ENCODE assay signal across 9 mouse cellular contexts in the genomic region with DNA sequence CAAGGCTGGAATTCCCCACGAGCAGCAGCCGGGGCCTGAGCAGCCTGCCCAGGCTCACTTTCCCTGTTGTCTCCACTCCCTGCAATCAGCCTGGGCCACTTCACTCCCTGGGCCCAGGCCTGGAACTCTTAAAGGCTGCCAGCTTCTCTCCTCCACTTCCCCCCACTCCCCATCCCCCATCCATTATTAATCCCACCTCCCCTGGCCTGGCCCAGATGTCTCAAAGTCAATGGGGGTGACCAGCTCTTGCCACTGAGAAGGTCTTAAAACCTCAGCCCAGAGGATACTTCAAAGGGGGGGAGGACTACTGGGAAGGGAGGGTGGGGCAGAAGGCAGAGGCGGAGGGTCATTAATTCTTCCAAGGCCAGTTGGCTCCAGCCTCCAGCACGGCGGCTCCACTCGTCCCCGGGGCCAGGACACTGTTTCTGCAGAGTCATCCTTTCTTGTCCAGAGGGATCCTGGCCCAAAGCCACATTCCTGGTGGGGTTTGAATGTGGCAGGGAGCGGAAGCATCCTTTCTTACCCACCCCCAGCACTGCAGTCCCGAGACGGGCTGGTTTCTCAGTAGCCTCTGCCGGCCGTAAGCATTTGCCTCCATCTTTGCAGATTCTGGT. TPM values are rescaled to one million over a fixed set of nuclear protein-coding genes. Genes with fewer than 3 reads are reported as not detected.
DNase-seq lines count a peak whose midpoint lies in the region; ATAC-seq lines count a peak whose summit lies in the region.
"Had no signal": no experiment of that assay in that cellular context is flagged by ENCODE, and none has a peak within 500 bp of the region (broad histone marks: within the 10 kb centered on the region; RNA-seq: fewer than 3 reads in every experiment).

No protein-coding gene starts in this region.

- ATAC-seq in embryonic facial prominence, embryonic 13.5 days (ENCODE audit: insufficient number of reproducible peaks, insufficient read depth, low FRiP score, low TSS enrichment, low read depth) = no peak
- peak; percentile 37; the same call in 1 of the 2 replicates for ATAC-seq in heart, embryonic 14.5 days (ENCODE audit: insufficient number of reproducible peaks, insufficient read depth, low FRiP score, low read depth)
- ATAC-seq in kidney, embryonic 16.5 days (ENCODE audit: low FRiP score, low TSS enrichment) = peak; percentile 85
- ATAC-seq in midbrain, embryonic 11.5 days (ENCODE audit: low FRiP score) = peak; percentile 73
- ATAC-seq in erythroid progenitor cell, adult 5-6 weeks (replicated peaks; ENCODE audit: low FRiP score, poor library complexity, severe bottlenecking) = no peak

- no peaks in the 10 kb centered on the region for H3K36me3 ChIP-seq in embryonic facial prominence, embryonic 13.5 days
- no peaks in the 10 kb centered on the region for H3K36me3 ChIP-seq in heart, embryonic 14.5 days (ENCODE audit: control insufficient read depth, insufficient read depth, low read length)
- no peaks in the 10 kb centered on the region for H3K36me3 ChIP-seq in kidney, embryonic 16.5 days (ENCODE audit: insufficient read depth, low read length)
- no peaks in the 10 kb centered on the region for H3K36me3 ChIP-seq in midbrain, embryonic 11.5 days (ENCODE audit: control insufficient read depth, insufficient read depth, low read length)
- H3K36me3 ChIP-seq: liver, embryonic 15.5 days had no signal

- 23% methylated on average over 12 of the region's 12 CpGs for WGBS in embryonic facial prominence, embryonic 13.5 days
- WGBS in heart, embryonic 14.5 days = 14% methylated on average over 12 of the region's 12 CpGs
- 11% methylated on average over 12 of the region's 12 CpGs for WGBS in kidney, embryonic 16.5 days
- WGBS in midbrain, embryonic 11.5 days = 17% methylated on average over 12 of the region's 12 CpGs

- H3K4me3 ChIP-seq in embryonic facial prominence, embryonic 13.5 days = no peak overlapping the region
- no peak overlapping the region for H3K4me3 ChIP-seq in heart, embryonic 14.5 days (ENCODE audit: control insufficient read depth in 1 of 2, insufficient read depth in 1 of 2, low read depth in 1 of 2, low read length in 2 of 2)
- peak overlapping the region; percentile 22 for H3K4me3 ChIP-seq in kidney, embryonic 16.5 days (ENCODE audit: low read length)
- no peak overlapping the region for H3K4me3 ChIP-seq in midbrain, embryonic 11.5 days (ENCODE audit: low read depth, low read length)
- H3K4me3 ChIP-seq: liver, embryonic 15.5 days had no signal

- peaks cover 37% of the 10 kb centered on the region for H3K4me1 ChIP-seq in embryonic facial prominence, embryonic 13.5 days
- peaks cover 21% of the 10 kb centered on the region in 2 experiments for H3K4me1 ChIP-seq in heart, embryonic 14.5 days (ENCODE audit: control insufficient read depth in 2 of 2, insufficient read depth in 2 of 2, low read length in 2 of 2)
- H3K4me1 ChIP-seq in kidney, embryonic 16.5 days (ENCODE audit: insufficient read depth, low read length) = peaks cover 17% of the 10 kb centered on the region
- H3K4me1 ChIP-seq in midbrain, embryonic 11.5 days (ENCODE audit: control insufficient read depth, insufficient read depth, low read length) = peaks cover 9% of the 10 kb centered on the region

- peak; percentile 74 to 76 for DNase-seq in right cerebral cortex, postnatal 10 days (ENCODE audit: low spot score in 2 of 2)
- DNase-seq in right cerebral cortex, postnatal 25 days = no peak
- DNase-seq in midbrain, embryonic 11.5 days (ENCODE audit: low spot score, missing footprints) = peak; percentile 93
- no peak for DNase-seq in left cerebral cortex, adult 9 months (ENCODE audit: low spot score in 2 of 2)

- H3K9ac ChIP-seq in embryonic facial prominence, embryonic 13.5 days = 0 out of 2 replicates have a peak overlapping the region, but pooled peaks have one; percentile 32
- H3K9ac ChIP-seq in heart, embryonic 14.5 days (ENCODE audit: low read length) = peak overlapping the region; percentile 9; the same call in 1 of the 2 replicates
- peak overlapping the region; percentile 35; the same call in 1 of the 2 replicates for H3K9ac ChIP-seq in kidney, embryonic 16.5 days (replicated peaks; ENCODE audit: low read length)
- H3K9ac ChIP-seq in midbrain, embryonic 11.5 days (ENCODE audit: low read length) = peak overlapping the region; percentile 2; the same call in 1 of the 2 replicates
- H3K9ac ChIP-seq: liver, embryonic 15.5 days had no signal

- no peaks in the 10 kb centered on the region for H3K27me3 ChIP-seq in embryonic facial prominence, embryonic 13.5 days
- no peaks in the 10 kb centered on the region for H3K27me3 ChIP-seq in heart, embryonic 14.5 days (ENCODE audit: control insufficient read depth, insufficient read depth, low read length)
- H3K27me3 ChIP-seq in kidney, embryonic 16.5 days (ENCODE audit: insufficient read depth, low read length) = no peaks in the 10 kb centered on the region
- no peaks in the 10 kb centered on the region for H3K27me3 ChIP-seq in midbrain, embryonic 11.5 days (ENCODE audit: control insufficient read depth, insufficient read depth, low read length)
- H3K27me3 ChIP-seq: liver, embryonic 15.5 days had no signal

- no peak overlapping the region for H3K27ac ChIP-seq in embryonic facial prominence, embryonic 13.5 days
- H3K27ac ChIP-seq in heart, embryonic 14.5 days (replicated peaks in 1 of 2; ENCODE audit: control insufficient read depth in 1 of 2, insufficient read depth in 1 of 2, low read depth in 2 of 2, low read length in 2 of 2) = no peak overlapping the region
- H3K27ac ChIP-seq in kidney, embryonic 16.5 days (ENCODE audit: low read length) = peak overlapping the region; percentile 48
- H3K27ac ChIP-seq in midbrain, embryonic 11.5 days (ENCODE audit: low read depth, low read length) = peak overlapping the region; percentile 36; the same call in 1 of the 2 replicates
- H3K27ac ChIP-seq: liver, embryonic 15.5 days had no signal

- peak overlapping the region; percentile 27 for H3K4me2 ChIP-seq in embryonic facial prominence, embryonic 13.5 days
- peak overlapping the region; percentile 51 for H3K4me2 ChIP-seq in heart, embryonic 14.5 days (ENCODE audit: low read length)
- H3K4me2 ChIP-seq in kidney, embryonic 16.5 days (replicated peaks; ENCODE audit: low read depth, low read length) = peak overlapping the region; percentile 49
- peak overlapping the region; percentile 15; the same call in 1 of the 2 replicates for H3K4me2 ChIP-seq in midbrain, embryonic 11.5 days
- H3K4me2 ChIP-seq: liver, embryonic 15.5 days had no signal

- no peaks in the 10 kb centered on the region for H3K9me3 ChIP-seq in embryonic facial prominence, embryonic 13.5 days
- H3K9me3 ChIP-seq in heart, embryonic 14.5 days (ENCODE audit: control insufficient read depth, low read length) = no peaks in the 10 kb centered on the region
- no peaks in the 10 kb centered on the region for H3K9me3 ChIP-seq in kidney, embryonic 16.5 days (ENCODE audit: low read length)
- H3K9me3 ChIP-seq in midbrain, embryonic 11.5 days (ENCODE audit: control insufficient read depth, low read length) = no peaks in the 10 kb centered on the region
- H3K9me3 ChIP-seq: liver, embryonic 15.5 days had no signal

RNA-seq across cellular contexts. Expression of gene Eps8l3, which starts 26.5 kb away (rescaled TPM):
- 0.98 TPM in 1 of 2 replicates, not detected in the other for polyA plus RNA-seq in embryonic facial prominence, embryonic 13.5 days (2015; fragmentation: Nextera tagmentation; extraction: Ambion mirVana)
- polyA plus RNA-seq in heart, embryonic 14.5 days (2014; fragmentation: Nextera tagmentation; extraction: Ambion mirVana) = not detected in 2 replicates
- not detected in 2 replicates for polyA plus RNA-seq in kidney, embryonic 16.5 days (2015; fragmentation: Nextera tagmentation; extraction: Ambion mirVana)
- polyA plus RNA-seq in midbrain, embryonic 11.5 days (2014; fragmentation: Nextera tagmentation; extraction: Ambion mirVana) = not detected in 2 replicates
- not detected in 2 replicates for total RNA-seq in erythroid progenitor cell, adult 5-6 weeks (2015; ENCODE audit: low replicate concordance)
- total RNA-seq in erythroid progenitor cell, adult 5-6 weeks (2017; ENCODE audit: low replicate concordance) = not detected in 2 replicates
- polyA plus RNA-seq: liver, embryonic 15.5 days had no signal

RNA-seq across cellular contexts. Expression of gene Gstm5, which starts 45.1 kb away (rescaled TPM):
- 250 and 275 TPM in 2 replicates for polyA plus RNA-seq in embryonic facial prominence, embryonic 13.5 days (2015; fragmentation: Nextera tagmentation; extraction: Ambion mirVana)
- polyA plus RNA-seq in heart, embryonic 14.5 days (2014; fragmentation: Nextera tagmentation; extraction: Ambion mirVana) = 132 and 150 TPM in 2 replicates
- polyA plus RNA-seq in kidney, embryonic 16.5 days (2015; fragmentation: Nextera tagmentation; extraction: Ambion mirVana) = 170 and 171 TPM in 2 replicates
- polyA plus RNA-seq in midbrain, embryonic 11.5 days (2014; fragmentation: Nextera tagmentation; extraction: Ambion mirVana) = 270 and 277 TPM in 2 replicates
- total RNA-seq in erythroid progenitor cell, adult 5-6 weeks (2015; ENCODE audit: low replicate concordance) = 49.4 and 80.1 TPM in 2 replicates
- 50.7 and 54.8 TPM in 2 replicates for total RNA-seq in erythroid progenitor cell, adult 5-6 weeks (2017; ENCODE audit: low replicate concordance)

Comparison
In these comparisons a context has a peak if more than half of its experiments do, and no peak if none do; other contexts are left out.
1. DNase-seq: peak in right cerebral cortex, postnatal 10 days (2 of 2) and midbrain, embryonic 11.5 days (single experiment); none in right cerebral cortex, postnatal 25 days (single experiment) and left cerebral cortex, adult 9 months (0 of 2).
2. ATAC-seq: peak in heart, embryonic 14.5 days (single experiment), kidney, embryonic 16.5 days (single experiment) and midbrain, embryonic 11.5 days (single experiment); none in embryonic facial prominence, embryonic 13.5 days (single experiment) and erythroid progenitor cell, adult 5-6 weeks (single experiment).
3. H3K27ac ChIP-seq: peak in kidney, embryonic 16.5 days (single experiment) and midbrain, embryonic 11.5 days (single experiment); none in embryonic facial prominence, embryonic 13.5 days (single experiment) and heart, embryonic 14.5 days (0 of 2).
4. Peak in every context shown above with its lines, with median percentiles within 50 percentile points of each other: H3K4me2 ChIP-seq and H3K9ac ChIP-seq.